Mouse (Mus musculus) retina, embryonic 14.5 days (tissue): ENCODE data around the gene Eftud2.
A peak's percentile ranks its signal among the peaks of the same experiment; 100 is the strongest.

ENCODE experiments used
- DNase-seq: peaks from one replicate; pipeline ENCODE4 v3.0.0-alpha.2; 2015; ENCODE audit warnings: low spot score

Gene Eftud2

GRCm38 (mm10) chr11:102879558-102879957, 1.2 kb downstream of the Eftud2 start:
- no peak for DNase-seq

DNA sequence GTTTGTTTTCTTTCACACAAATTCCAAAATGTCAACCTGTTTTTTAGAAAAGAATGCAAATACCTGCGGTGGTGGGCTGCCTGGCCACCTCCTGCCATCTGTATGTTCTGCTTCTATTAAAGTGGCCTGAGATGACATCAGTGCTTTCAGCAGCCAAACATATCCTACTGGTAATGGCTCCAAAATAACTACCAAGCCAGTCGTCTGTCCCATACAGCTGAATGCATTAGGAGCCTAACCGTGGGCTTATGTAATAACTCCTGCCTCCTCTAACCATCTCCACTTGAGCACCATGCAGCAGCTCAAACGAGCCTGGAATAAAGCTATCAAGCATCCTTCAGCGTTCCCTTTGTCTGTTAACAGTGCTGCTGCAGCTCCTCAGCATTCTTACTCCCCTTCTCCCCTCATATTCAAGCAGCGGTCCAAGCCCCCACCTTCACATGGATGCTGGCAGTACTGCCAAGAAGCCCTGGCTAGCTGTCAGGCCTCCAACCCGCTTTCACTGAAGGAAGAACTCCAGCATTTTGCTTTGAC, 5.9 kb downstream of the Eftud2 start:
- no peak for DNase-seq

- peak; percentile 90 for DNase-seq
These were observed 16.5 kb downstream of the Eftud2 start for GRCm38 (mm10) chr11:102864272-102864671.

DNA sequence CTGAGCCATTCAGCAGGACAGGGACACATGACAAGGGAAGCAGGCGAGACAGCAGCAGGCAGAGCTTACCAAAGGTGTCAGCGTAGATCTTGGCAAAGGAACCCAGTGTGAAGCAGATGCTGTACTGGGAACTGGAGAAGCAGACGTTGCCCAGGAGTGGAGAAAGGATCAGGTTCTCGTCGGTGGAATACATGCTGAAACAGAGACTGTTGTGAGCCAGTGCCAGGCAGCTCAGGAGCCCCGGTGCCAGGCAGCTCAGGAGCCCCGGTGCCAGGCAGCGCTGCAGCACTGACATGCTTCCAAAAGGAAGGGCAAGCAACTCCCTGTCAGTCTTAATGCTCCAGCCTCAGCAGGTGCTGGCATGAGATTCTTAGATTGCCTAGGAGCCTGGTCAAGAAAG, 20.9 kb downstream of the Eftud2 start:
- DNase-seq, result no peak

DNA sequence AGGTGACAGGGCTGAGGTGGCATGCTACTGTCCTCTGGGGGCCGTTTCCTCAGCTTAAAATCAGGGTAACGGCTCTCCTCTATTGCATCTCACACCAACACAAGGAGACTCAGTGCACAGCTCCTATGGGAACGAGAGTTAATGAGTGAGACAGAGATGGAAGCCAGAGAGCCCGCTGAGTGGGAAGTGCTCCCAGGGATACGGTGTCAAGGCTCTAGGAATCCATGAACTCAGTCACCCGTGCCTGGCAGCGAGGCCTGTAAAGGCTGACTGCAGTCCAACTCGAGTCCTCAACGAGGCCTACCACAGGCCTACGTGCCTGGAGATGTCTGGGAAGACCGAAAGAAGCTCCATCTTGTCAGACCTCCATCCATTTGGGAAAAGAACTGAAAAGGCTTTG, 21.8 kb downstream of the Eftud2 start:
- DNase-seq, result no peak

DNA sequence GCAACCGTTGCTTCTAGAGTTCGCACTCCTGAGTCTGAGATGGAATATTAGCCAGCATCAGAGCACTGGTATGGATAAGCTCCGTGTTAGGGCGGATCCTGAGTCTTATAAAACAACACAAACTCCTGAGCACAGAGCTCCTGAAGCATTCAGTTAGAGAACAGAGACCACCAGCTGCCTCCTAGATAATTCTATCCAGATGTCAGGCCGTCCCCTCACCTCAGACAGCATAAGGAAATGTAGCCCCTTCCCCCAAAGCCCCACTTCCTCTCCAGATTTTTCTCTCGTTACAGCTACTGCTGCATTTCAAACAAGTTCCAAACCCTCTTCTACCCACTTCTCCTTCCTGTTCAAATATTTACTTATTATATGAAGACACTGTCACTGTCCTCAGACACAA, 24.8 kb downstream of the Eftud2 start:
- DNase-seq, result no peak

- DNase-seq, result peak; percentile 21
These were observed 27.0 kb downstream of the Eftud2 start for GRCm38 (mm10) chr11:102853760-102854159.

DNA sequence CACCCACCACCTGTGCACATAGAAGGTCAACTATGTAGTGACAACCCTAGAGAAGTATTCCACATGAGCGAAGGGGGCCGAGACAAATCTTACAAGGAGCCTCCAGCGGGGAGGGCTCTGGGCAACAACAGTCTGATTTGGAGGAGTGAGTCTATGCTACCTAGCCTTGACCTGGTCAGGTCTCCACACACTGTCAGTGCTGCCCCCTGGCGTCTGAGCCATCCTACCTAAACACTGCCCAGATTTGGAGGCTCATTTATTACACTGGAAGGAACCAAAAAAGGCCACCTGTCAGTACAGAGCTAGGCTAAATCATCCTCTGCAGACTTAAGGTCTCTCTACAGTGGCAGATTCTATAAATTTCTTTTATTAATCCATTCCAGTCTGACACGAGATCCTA, 28.9 kb downstream of the Eftud2 start:
- DNase-seq, result peak; percentile 81

DNA sequence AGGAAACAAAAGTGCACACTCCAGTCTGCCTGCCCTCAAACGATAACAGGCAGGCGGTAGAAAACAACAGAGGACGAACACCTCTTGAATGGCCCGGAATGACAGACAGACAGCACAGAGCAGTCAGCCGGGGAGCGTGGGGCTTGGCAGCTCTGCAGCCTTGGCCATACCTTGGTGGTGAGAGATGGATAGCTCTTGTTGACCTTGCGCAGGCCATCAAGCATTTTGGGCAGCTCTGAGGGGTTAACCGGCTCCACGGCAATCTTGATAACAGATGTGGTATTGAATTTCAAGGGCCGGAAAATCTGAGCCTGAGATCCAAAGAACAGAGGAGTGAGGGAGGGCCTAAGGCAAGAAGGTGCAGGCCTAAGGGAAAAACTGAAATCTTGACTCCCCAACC, 34.9 kb downstream of the Eftud2 start:
- DNase-seq, result no peak

DNA sequence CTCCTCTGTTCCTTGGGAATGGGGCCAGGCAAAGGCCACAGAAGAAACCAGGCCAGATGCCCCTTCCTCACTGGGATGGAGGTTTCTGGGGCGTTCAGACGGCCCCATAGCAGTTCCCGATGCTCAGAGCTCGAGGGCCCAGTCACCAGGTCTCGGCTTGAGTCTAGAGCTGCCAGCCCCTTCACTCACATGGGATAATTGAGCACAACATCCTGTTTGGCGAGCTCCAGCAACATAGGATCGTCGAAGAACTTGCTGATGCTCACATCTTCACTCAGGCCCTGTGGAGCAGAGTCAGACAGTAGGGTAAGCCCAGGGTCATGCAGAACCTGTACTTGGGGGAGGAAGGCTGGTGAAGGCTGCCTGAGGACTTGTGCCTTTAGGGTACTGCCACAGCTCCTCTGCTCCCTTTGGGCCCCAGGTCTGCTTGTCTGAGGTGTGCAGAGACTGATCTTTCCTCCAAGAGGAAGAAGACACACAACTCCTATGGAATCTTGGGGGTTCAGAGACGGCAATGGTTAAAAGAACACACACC, 42.1 kb downstream of the Eftud2 start:
- no peak for DNase-seq

DNA sequence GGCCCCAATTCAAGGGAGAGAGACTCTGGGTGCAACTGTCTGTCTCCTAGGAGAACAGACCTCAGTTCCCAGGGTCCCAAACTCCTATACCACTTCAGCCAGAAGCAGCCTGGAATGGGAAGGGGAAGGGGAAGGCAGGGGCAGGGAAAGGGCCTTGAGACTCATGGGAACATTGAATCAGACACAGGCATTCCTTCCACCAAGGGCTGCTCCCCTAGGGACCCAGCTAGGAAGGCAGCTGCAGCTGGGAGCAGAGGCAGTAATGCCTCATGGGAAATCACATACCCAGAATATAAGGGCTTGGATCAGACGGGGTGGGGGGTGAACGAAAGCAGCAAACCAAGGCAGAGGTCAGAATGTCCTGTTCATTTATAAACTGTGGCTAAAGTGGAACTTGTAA, 42.7 kb downstream of the Eftud2 start:
- no peak for DNase-seq

- no peak for DNase-seq
These were observed 43.4 kb downstream of the Eftud2 start for GRCm38 (mm10) chr11:102837385-102837784.

DNA sequence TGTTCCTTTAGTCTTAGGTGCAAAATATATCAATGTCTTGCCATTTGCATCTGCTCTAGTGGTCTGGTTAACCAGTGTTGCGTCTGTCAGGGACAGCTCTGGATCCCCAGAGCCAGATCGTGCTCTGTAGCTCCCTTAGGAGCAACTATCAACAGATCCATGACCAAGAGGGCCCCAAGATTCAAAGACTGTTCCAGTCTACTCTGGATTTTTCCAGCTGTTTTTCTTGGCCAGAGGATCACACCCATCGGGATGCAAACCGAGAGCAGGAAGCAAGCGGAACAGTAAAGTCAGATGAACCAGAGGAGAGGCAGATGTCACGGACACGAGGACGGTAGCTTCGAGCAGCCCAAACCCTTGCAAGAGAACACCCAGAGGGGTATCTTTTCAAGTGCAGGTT, 44.6 kb downstream of the Eftud2 start:
- no peak for DNase-seq

DNA sequence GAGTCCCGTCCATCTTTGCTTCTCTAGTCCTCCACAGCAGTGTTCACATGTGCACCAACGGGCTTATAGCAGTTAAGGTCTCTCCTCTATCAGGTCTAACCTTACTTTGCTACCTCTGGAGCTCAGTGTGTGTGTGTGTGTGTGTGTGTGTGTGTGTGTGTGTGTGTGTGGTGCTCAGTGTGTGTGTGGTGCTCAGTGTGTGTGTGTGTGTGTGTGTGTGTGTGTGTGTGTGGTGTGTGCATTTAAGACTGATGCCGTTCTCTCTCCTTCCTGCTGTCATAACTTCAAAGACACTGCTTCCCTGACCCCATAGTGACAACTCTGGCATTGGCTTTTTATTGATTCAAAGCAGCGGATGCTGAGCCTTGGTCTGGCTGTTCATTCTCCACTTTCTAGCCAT, 45.2 kb downstream of the Eftud2 start, which contains the start of gene Higd1b:
Gene Higd1b (plus strand): TSS at position 301 of the 400 bp plus-strand sequence.
- no peak for DNase-seq

DNA sequence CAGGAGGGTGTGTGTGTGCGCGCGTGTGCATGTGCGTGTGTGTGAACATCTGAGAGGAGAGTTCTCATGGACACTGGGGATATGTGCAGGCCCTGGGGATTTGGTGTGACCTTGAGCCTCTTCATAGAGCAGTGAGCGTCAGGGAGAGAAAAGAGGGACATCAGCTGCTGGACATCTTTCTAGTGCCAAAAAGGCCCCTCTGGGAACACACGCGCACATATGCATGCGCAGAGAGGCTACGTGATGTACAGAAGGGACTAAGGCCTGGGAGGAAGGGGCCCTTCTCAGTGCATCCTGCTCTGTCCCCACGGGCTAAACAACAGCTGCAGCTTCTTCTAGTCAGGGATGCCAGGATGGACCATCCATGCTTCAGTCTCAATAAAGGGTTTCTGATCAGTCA, 46.6 kb downstream of the Eftud2 start:
- DNase-seq, result no peak

DNA sequence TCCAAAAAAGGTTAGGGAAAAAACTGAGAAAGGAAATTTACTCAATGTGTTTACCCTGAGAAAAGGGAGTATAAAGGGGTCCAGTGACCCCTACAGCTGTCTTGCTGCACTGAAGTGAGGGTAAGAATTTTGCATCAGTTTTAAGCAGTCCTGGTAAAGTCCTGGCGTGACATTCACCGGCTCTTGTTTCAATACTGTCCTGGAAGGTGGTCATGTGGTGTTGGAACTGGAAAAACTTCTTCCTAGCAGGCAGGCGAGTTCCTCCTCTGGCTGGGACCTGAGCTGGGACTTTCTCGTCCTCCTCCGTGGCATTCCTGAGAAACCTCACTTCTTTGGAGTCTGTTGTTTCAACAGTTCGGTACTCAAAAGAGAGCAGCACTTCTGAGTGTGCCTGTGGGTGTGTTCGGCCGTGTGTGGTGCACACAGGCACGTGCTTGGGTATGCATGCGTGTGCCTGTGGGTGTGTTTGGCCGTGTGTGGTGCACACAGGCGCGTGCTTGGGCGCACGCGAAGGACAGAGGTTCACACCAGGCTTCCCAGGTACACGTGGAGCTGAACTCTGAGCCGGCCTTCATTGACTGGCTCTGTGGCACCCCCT, 48.0 kb downstream of the Eftud2 start:
- DNase-seq, result no peak

GRCm38 (mm10) chr11:102830276-102830675, 50.5 kb downstream of the Eftud2 start:
- no peak for DNase-seq

DNA sequence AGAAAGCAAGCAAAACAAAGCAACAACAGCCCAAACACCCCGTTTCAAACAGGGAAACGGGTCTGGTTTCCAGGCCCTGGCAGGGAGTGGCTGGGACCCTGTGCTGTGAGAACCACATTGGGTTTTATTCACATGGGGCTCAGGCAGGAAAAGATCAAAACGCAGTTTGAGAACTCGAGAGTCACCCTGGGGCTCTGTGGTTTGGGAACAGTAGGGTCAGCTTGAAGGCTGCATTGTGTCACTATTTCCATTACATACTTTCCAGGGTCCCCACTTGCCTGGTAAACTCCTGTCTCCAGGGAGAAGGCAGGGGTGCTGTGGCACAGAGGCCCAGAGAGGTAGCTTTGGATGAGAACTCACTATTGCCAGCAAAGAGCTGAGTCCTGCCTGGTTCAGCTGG, 53.7 kb downstream of the Eftud2 start:
- no peak for DNase-seq

- no peak for DNase-seq
These were observed 54.3 kb downstream of the Eftud2 start for GRCm38 (mm10) chr11:102826476-102826875.

DNA sequence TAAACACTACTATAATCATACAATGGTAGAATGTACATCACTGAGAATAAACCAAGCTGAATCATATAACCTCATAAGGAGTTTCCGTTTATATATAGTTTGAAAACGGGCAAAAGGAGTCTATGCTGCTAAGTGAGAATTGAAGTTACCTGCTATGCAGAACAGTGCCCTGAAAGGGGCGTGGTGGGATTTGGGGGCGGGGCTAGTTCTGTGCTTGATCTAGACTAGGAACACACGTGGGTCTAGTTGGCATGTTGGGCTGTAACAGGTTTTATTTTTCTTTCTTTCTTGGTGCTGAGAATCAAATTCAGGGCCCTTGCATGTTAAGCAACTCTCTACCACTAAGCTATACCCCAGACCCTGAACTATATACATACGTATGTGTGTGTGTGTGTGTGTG, 59.6 kb downstream of the Eftud2 start:
- no peak for DNase-seq

GRCm38 (mm10) chr11:102820432-102820831, 60.4 kb downstream of the Eftud2 start:
- no peak for DNase-seq

DNA sequence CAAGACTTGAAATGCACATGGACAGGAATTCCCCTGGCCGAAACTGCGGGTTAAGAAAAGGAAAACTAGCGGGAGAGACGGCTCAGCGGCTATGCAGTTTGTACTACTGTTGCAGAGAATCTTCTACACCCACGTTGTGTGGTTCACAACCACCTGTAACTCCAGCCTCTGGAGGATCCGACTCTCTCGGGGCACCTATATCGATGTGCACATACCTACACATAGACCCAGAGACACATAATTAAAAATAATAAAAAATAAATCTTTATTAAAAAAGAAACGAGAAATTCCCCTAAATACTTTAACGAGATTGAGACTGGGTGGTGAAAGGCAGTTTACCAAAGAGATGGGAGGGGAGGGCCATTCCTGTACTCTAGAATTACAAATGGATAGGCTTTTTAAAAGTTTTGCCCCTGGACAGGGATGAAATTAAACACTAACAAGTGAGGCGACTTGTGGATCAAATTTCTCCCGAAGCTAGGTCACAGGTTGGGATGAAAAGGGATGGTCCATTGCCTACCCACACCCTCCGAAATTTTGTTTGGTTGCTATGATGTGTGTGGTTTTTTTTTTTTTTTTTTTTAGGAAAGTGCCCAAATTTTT, 60.9 kb downstream of the Eftud2 start:
- no peak for DNase-seq

DNA sequence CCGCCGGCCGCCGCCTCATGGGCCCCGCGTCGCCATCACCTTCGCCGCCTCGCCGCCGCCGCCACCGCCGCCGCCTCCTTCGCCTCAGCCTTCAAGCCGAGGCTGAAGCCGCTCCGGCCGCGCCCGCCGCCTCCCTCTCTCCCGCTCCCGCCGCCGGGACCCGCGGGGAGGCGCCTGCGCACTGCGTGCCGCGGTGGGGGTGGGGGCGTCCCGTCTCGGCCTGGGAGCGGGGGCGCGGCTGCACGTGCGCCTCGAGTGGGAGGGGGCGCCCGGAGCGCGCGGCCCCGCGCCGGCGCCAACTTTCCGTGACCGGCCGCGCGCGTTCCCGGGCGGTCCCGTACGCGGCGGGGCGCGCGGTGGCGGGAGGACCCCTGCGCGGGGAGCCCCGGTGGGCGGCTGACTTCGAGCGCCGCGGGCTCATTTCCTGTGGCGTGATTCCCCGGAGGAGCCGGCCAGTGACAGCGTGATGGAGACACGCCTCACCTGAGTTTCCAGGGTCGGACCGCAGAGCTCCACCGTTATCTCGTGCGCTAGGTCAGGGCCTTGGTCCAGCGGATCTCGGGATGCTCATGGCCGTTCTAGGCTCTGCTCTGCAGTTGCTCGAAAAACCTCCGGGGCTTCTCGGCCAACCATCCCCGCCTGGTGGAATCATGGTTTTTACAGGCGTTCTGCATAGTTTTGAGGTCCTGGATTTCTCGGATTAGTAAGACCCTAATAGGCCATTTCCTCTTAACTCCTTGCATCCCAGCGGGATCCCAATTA, 61.6 kb downstream of the Eftud2 start, which contains the start of gene Gjc1:
Gene Gjc1 (minus strand): TSS at position 680 of the 762 bp plus-strand sequence.
- peak; percentile 78 for DNase-seq
